Mouse (Mus musculus): Measurements from ENCODE around the gene Garem2. TPM values are rescaled to one million over a fixed set of nuclear protein-coding genes. Genes with fewer than 3 reads are reported as not detected.

Garem2 gene
- polyA plus RNA-seq, 1 experiment: 17.5 TPM

- DNase-seq (ENCODE audit: extremely low spot score in 1 of 2, low spot score in 1 of 2): peak in 1 of 2 experiments; percentile 27
Observed at GRCm38 (mm10) chr5:30111126-30111525, 6.2 kb downstream of the Garem2 start.

GRCm38 (mm10) chr5:30111771-30112170 lies 6.8 kb downstream of the Garem2 start:
- DNase-seq (ENCODE audit: extremely low spot score in 1 of 2, low spot score in 1 of 2): no peak

- no peak for DNase-seq (ENCODE audit: extremely low spot score in 1 of 2, low spot score in 1 of 2)
Observed at GRCm38 (mm10) chr5:30112533-30113068, 7.6 kb downstream of the Garem2 start.

GRCm38 (mm10) chr5:30113881-30114760 lies 9.2 kb downstream of the Garem2 start:
- peak in 1 of 2 experiments; percentile 66 for DNase-seq (ENCODE audit: extremely low spot score in 1 of 2, low spot score in 1 of 2)

GRCm38 (mm10) chr5:30114761-30115140 lies 9.8 kb downstream of the Garem2 start:
- no peak for DNase-seq (ENCODE audit: extremely low spot score in 1 of 2, low spot score in 1 of 2)

GRCm38 (mm10) chr5:30115718-30116117 lies 10.8 kb downstream of the Garem2 start:
- DNase-seq (ENCODE audit: extremely low spot score in 1 of 2, low spot score in 1 of 2): no peak

- no peak for DNase-seq (ENCODE audit: extremely low spot score in 1 of 2, low spot score in 1 of 2)
Observed at GRCm38 (mm10) chr5:30118018-30118417, 13.1 kb downstream of the Garem2 start.

GRCm38 (mm10) chr5:30119163-30119562 lies 14.2 kb downstream of the Garem2 start:
- DNase-seq (ENCODE audit: extremely low spot score in 1 of 2, low spot score in 1 of 2): no peak

- no peak for DNase-seq (ENCODE audit: extremely low spot score in 1 of 2, low spot score in 1 of 2)
Observed at GRCm38 (mm10) chr5:30120106-30120505, 15.1 kb downstream of the Garem2 start.

- DNase-seq (ENCODE audit: extremely low spot score in 1 of 2, low spot score in 1 of 2): no peak
Observed at GRCm38 (mm10) chr5:30122481-30122880, 17.5 kb downstream of the Garem2 start.

- DNase-seq (ENCODE audit: extremely low spot score in 1 of 2, low spot score in 1 of 2): peak in 1 of 2 experiments; percentile 40
Observed at GRCm38 (mm10) chr5:30125587-30125986, 20.6 kb downstream of the Garem2 start.

- no peak for DNase-seq (ENCODE audit: extremely low spot score in 1 of 2, low spot score in 1 of 2)
Observed at GRCm38 (mm10) chr5:30126756-30127155, 21.8 kb downstream of the Garem2 start.

GRCm38 (mm10) chr5:30127921-30128597 lies 23.1 kb downstream of the Garem2 start:
- DNase-seq (ENCODE audit: extremely low spot score in 1 of 2, low spot score in 1 of 2): peak in 1 of 2 experiments; percentile 15

GRCm38 (mm10) chr5:30128680-30129079 lies 23.7 kb downstream of the Garem2 start:
- no peak for DNase-seq (ENCODE audit: extremely low spot score in 1 of 2, low spot score in 1 of 2)

GRCm38 (mm10) chr5:30131246-30131645 lies 26.3 kb downstream of the Garem2 start:
- DNase-seq (ENCODE audit: extremely low spot score in 1 of 2, low spot score in 1 of 2): no peak

- DNase-seq (ENCODE audit: extremely low spot score in 1 of 2, low spot score in 1 of 2): no peak
Observed at GRCm38 (mm10) chr5:30132173-30132572, 27.2 kb downstream of the Garem2 start.

GRCm38 (mm10) chr5:30135711-30136231 lies 30.8 kb downstream of the Garem2 start:
- DNase-seq (ENCODE audit: extremely low spot score in 1 of 2, low spot score in 1 of 2): no peak

- no peak for DNase-seq (ENCODE audit: extremely low spot score in 1 of 2, low spot score in 1 of 2)
Observed at GRCm38 (mm10) chr5:30137271-30137670, 32.3 kb downstream of the Garem2 start.

GRCm38 (mm10) chr5:30138193-30138592 lies 33.2 kb downstream of the Garem2 start:
- no peak for DNase-seq (ENCODE audit: extremely low spot score in 1 of 2, low spot score in 1 of 2)

- no peak for DNase-seq (ENCODE audit: extremely low spot score in 1 of 2, low spot score in 1 of 2)
Observed at GRCm38 (mm10) chr5:30146526-30146925, 41.6 kb downstream of the Garem2 start.
